Mouse (Mus musculus) heart, adult 2 months (tissue): ENCODE measurements at regions not wholly inside any gene's neighbourhood (a gene's known extent, or its start where the extent isn't known, plus 50 kb on each side); places are given as distances from the start of the nearest gene placed in this dataset.

Experiments used
- DNase-seq, 2 experiments: peaks; one replicate each; pipeline ENCODE4 v3.0.0; 2021
- H3K27ac ChIP-seq: fragments of 200-600 bp; 2 replicates; pipeline ENCODE4 v1.8.1; 2022
- H3K27me3 ChIP-seq: fragments of 200-500 bp; 2 replicates; pipeline ENCODE4 v1.6.1; 2012; ENCODE audit warnings: mild to moderate bottlenecking, low read length, inconsistent platforms, mixed read lengths; ENCODE audit not compliant: control insufficient read depth, insufficient read depth
- H3K36me3 ChIP-seq: fragments of 200-500 bp; 2 replicates; pipeline ENCODE4 v1.6.1; 2012; ENCODE audit warnings: low read length, inconsistent platforms; ENCODE audit not compliant: control insufficient read depth, insufficient read depth
- H3K4me1 ChIP-seq: fragments of 200-500 bp; 2 replicates; pipeline ENCODE4 v1.6.1; 2011; ENCODE audit warnings: low read length; ENCODE audit not compliant: control insufficient read depth, insufficient read depth
- H3K4me3 ChIP-seq: fragments of 200-600 bp; 2 replicates; pipeline ENCODE4 v1.8.1; 2022
- H3K79me2 ChIP-seq: fragments of 200-500 bp; replicated peaks from 2 replicates; pipeline ENCODE4 v1.6.1; 2012; ENCODE audit warnings: mild to moderate bottlenecking, inconsistent platforms, low read length, moderate library complexity, mixed read lengths; ENCODE audit not compliant: control insufficient read depth, insufficient read depth
- H3K9ac ChIP-seq: fragments of 200-500 bp; 2 replicates; pipeline ENCODE4 v1.6.1; 2012; ENCODE audit warnings: low read depth, mild to moderate bottlenecking, control low read depth, inconsistent platforms, low read length, mixed read lengths
- CTCF ChIP-seq: fragments of 200-600 bp; IDR thresholded peaks from 2 replicates; pipeline ENCODE4 v1.8.1; 2022; ENCODE audit warnings: antibody characterized with exemption, mild to moderate bottlenecking, moderate library complexity
- EP300 ChIP-seq: fragments of 200-500 bp; IDR thresholded peaks from 2 replicates; pipeline ENCODE4 v1.6.1; 2011; ENCODE audit warnings: low read depth, low read length, control low read depth; ENCODE audit not compliant: insufficient read depth
- POLR2A ChIP-seq: fragments of 200-500 bp; IDR thresholded peaks from 2 replicates; pipeline ENCODE4 v1.6.1; 2011; ENCODE audit warnings: mild to moderate bottlenecking, low read depth, low read length, control low read depth; ENCODE audit not compliant: insufficient read depth
- WGBS: fragments of 180-500 bp; shearing (Covaris S2); methylation state at CpG from one replicate; pipeline ENCODE4 v1.1.7; 2018; 5-methylcytosine and 5-hydroxymethylcytosine counted together
- intact Hi-C: fragments of 180-260 bp; cut with DNase I; formaldehyde crosslinking; loops from one replicate; pipeline ENCODE4 v1.15.1; 2025

- Histone ChIP-seq H3K36me3 (no peaks in the 10 kb centered on the region), H3K9ac (no peak overlapping the region), H3K79me2 (no peaks in the 10 kb centered on the region), H3K4me3 (no peak overlapping the region), H3K27ac (no peak overlapping the region), H3K4me1 (no peaks in the 10 kb centered on the region), H3K27me3 (no peaks in the 10 kb centered on the region)
- TF ChIP-seq POLR2A (no peak), CTCF (no peak), EP300 (no peak)
- intact Hi-C loops = no loop called here
- 73% methylated on average over 6 of the region's 6 CpGs for WGBS
- DNase-seq = no peak
Observed at GRCm38 (mm10) chr2:142544937-142545336, 356.4 kb downstream of the Kif16b start.

- no peak overlapping the region for H3K27ac ChIP-seq
- H3K79me2 ChIP-seq = no peaks in the 10 kb centered on the region
- H3K4me1 ChIP-seq = no peaks in the 10 kb centered on the region
- H3K27me3 ChIP-seq = no peaks in the 10 kb centered on the region
- no peak overlapping the region for H3K9ac ChIP-seq
- no peaks in the 10 kb centered on the region for H3K36me3 ChIP-seq
- DNase-seq = no peak
- no peak for TF ChIP-seq POLR2A
- no peak for TF ChIP-seq EP300
- TF ChIP-seq CTCF = no peak
- no peak overlapping the region for H3K4me3 ChIP-seq
- WGBS = 38% methylated on average over 1 of the region's 1 CpGs
- intact Hi-C loops = no loop called here
Observed at GRCm38 (mm10) chr2:142539980-142540379, 361.4 kb downstream of the Kif16b start.

- intact Hi-C loops = no loop called here
- Histone ChIP-seq H3K27me3 (no peaks in the 10 kb centered on the region), H3K9ac (no peak overlapping the region), H3K4me1 (no peaks in the 10 kb centered on the region), H3K36me3 (no peaks in the 10 kb centered on the region), H3K27ac (no peak overlapping the region), H3K79me2 (no peaks in the 10 kb centered on the region), H3K4me3 (no peak overlapping the region)
- 91% methylated on average over 8 of the region's 8 CpGs for WGBS
- TF ChIP-seq EP300 = no peak
- TF ChIP-seq POLR2A = no peak
- TF ChIP-seq CTCF = no peak
- no peak for DNase-seq
Observed at GRCm38 (mm10) chr2:142533555-142533954, 367.8 kb downstream of the Kif16b start.

- H3K36me3 ChIP-seq = no peaks in the 10 kb centered on the region
- intact Hi-C loops = no loop called here
- TF ChIP-seq CTCF (no peak), EP300 (no peak), POLR2A (no peak)
- no peak overlapping the region for H3K27ac ChIP-seq
- H3K4me1 ChIP-seq = no peaks in the 10 kb centered on the region
- H3K79me2 ChIP-seq = no peaks in the 10 kb centered on the region
- 85% methylated on average over 5 of the region's 5 CpGs for WGBS
- no peak for DNase-seq
- H3K9ac ChIP-seq = no peak overlapping the region
- H3K4me3 ChIP-seq = no peak overlapping the region
- H3K27me3 ChIP-seq = no peaks in the 10 kb centered on the region
Observed at GRCm38 (mm10) chr2:142522471-142522870, 378.9 kb downstream of the Kif16b start.

GRCm38 (mm10) chr2:142517731-142518130 is 383.6 kb downstream of the Kif16b start:
- Histone ChIP-seq H3K4me3 (no peak overlapping the region), H3K9ac (no peak overlapping the region), H3K36me3 (no peaks in the 10 kb centered on the region), H3K79me2 (no peaks in the 10 kb centered on the region), H3K4me1 (no peaks in the 10 kb centered on the region), H3K27me3 (no peaks in the 10 kb centered on the region), H3K27ac (no peak overlapping the region)
- intact Hi-C loops = no loop called here
- TF ChIP-seq POLR2A (no peak), EP300 (no peak), CTCF (no peak)
- WGBS = 58% methylated on average over 3 of the region's 3 CpGs
- no peak for DNase-seq

GRCm38 (mm10) chr2:142505216-142505615 is 396.1 kb downstream of the Kif16b start:
- Histone ChIP-seq H3K4me1 (no peaks in the 10 kb centered on the region), H3K36me3 (no peaks in the 10 kb centered on the region), H3K4me3 (no peak overlapping the region), H3K79me2 (no peaks in the 10 kb centered on the region), H3K9ac (no peak overlapping the region), H3K27me3 (no peaks in the 10 kb centered on the region), H3K27ac (no peak overlapping the region)
- DNase-seq = no peak
- 74% methylated on average over 1 of the region's 1 CpGs for WGBS
- intact Hi-C loops = no loop called here
- TF ChIP-seq EP300 (no peak), POLR2A (no peak), CTCF (no peak)
